Mouse (Mus musculus) gastrocnemius, postnatal 4 days (tissue): ENCODE data around the gene Ttc38. TPM values are rescaled to one million over a fixed set of nuclear protein-coding genes. Genes with fewer than 3 reads are reported as not detected.

Experiments
- DNase-seq, 2 experiments: peaks; one replicate each; pipeline ENCODE4 v3.0.0; 2021 to 2022; ENCODE audit warnings: low spot score in 2 of 2, mixed read lengths in 2 of 2
- long read RNA-seq, 2 experiments: library from polyadenylated mRNA; stranded (forward); transcript quantifications; one replicate each; pipeline ENCODE4 v2.0.0; 2021
- total RNA-seq, 2 experiments: library from RNA; stranded (reverse); gene quantifications; 2 replicates each; pipeline ENCODE4 v1.2.3; 2021

The Ttc38 gene
- total RNA-seq: 1 to 10 TPM; 4.2 to 6.2 TPM
- long read RNA-seq, experiment 1, partial matches to known transcripts: 0 of 6 reads
- long read RNA-seq, experiment 1, other reads (novel, unspliced or antisense): 3 of 6 reads
- long read RNA-seq, experiment 2, partial matches to known transcripts: 3 of 9 reads
- long read RNA-seq, experiment 2, other reads (novel, unspliced or antisense): 2 of 9 reads

- DNase-seq: peak; percentile 48 to 77
Measured at GRCm38 (mm10) chr15:85831954-85832590, at the start of gene Ttc38. Gene Ttc38, plus strand, starts transcription at chr15:85832306.

- DNase-seq: no peak
Measured at GRCm38 (mm10) chr15:85783146-85783545, 49.0 kb upstream of the Ttc38 start.

- DNase-seq: no peak
Measured at GRCm38 (mm10) chr15:85784341-85784740, 47.8 kb upstream of the Ttc38 start.

- DNase-seq: no peak
Measured at GRCm38 (mm10) chr15:85786711-85787110, 45.4 kb upstream of the Ttc38 start.

DNA sequence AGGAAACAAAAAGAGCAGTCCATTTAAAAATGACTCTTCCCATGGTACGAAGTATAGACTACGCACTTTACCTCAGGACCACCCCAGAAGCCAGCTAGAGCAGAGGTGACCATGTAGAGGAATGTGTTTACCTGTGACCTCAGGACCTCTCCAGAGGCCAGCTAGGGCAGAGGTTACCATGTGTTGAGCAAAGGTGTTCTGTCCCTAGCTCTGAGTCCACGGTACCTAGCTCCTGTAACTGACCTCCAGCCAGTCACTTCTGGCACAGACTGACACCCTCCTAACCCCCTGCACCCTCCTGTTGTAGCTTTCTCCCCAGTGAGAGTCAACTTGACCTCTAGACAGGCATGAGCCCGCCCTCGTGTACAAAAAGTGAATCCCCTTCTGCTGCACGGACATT, 44.6 kb upstream of the Ttc38 start:
- DNase-seq: no peak

DNA sequence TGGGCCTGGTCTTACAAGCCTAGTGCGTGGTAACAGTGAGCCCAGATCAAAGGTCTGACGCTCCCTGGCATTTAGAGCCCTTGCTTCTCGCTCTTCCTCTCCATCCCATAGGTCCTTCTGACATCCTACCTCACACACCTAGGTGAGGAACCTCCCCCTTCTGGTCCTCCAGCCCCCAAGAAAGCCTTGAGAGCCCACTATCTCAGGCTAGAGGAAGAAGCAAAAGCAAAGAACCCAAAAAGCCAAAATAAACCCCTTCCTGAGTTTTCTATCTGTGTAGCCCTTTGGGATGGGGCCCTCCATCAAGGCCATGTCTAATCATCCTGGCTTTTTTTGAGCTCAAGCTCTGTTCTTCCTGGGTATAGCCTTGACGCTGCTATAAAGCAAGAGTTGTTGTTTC, 44.1 kb upstream of the Ttc38 start:
- DNase-seq: no peak

- no peak for DNase-seq
Measured at GRCm38 (mm10) chr15:85788633-85789032, 43.5 kb upstream of the Ttc38 start.

GRCm38 (mm10) chr15:85791449-85791848, 40.7 kb upstream of the Ttc38 start:
- DNase-seq: no peak

DNA sequence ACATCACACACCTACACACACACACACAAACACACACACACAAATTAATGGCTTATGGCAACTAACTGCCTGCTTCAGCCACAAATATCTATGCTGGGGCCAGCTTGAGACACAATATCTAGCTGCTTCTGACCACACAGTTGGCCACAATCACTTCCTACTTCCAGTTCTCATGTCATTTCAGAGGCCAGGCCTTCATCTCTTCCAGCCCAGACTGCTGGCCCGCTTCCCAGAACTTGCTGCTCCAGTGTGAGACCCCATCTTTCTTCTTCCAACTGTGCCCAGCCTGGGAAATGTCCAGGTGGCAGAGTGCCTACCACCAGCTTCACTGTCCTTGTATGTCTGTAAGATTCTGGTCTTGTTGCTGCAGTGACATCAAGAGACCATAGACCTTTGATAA, 39.3 kb upstream of the Ttc38 start:
- DNase-seq: peak in 1 of 2 experiments; percentile 59

- no peak for DNase-seq
Measured at GRCm38 (mm10) chr15:85795516-85795915, 36.6 kb upstream of the Ttc38 start.

DNA sequence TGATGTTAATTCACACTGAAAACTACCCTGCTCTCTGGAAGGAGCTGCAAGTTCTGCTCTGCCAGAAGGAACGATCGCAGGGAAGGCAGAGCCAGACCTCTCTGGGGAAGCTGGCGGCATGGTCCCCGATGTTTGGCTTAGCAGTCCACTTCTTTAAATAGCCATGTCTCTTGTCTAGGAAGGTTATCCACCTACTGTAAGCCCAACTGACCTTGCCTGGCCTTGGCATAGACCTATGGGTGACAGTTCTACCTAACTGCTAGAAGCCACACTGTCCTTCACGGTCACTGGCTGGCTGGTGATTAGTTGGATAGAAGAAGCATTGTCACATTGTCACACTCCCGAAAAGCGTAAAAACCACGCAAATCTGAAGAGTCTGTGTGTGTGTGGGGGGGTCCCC, 33.4 kb upstream of the Ttc38 start:
- no peak for DNase-seq

DNA sequence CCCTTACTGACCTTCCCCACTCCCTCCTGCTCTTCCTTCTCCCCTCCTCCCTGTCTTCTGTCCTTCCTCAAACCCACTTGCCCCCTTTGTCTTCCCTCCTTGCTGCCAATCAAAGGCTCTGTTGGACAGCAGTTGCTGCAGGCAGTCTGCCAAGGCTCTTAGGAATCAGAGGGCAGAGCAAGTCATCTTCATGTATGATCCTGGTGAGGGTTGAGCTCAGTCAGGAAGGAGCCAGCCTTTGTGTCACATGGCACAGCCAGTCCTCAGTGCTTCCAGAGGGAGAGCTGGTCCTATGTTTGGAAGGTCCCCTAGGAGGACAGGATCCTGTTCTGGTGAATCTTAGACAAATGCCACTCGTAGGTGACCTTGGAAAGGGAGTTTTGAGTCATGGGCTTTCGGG, 29.2 kb upstream of the Ttc38 start:
- DNase-seq: no peak

DNA sequence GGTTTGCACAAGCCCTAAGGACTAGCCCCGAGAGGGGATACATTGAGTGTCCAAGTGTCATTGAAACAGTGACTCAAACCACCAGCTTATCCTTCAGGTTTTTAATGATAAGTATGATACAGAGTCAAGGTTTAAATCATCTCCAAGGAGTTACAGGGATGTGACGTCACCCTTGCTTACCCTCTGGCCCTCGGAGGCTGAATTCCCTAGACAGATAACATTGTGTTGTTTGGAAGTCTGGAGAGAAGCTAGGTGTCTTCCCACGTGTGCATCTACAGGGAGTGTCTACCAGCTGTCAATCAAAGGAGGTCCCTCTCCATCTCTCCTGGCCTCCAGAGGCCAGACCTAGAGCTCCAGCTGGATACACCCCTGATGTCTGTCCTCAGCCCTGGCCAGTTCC, 25.2 kb upstream of the Ttc38 start:
- no peak for DNase-seq

- DNase-seq: no peak
Measured at GRCm38 (mm10) chr15:85807404-85807803, 24.7 kb upstream of the Ttc38 start.

- DNase-seq: no peak
Measured at GRCm38 (mm10) chr15:85808031-85808430, 24.1 kb upstream of the Ttc38 start.

GRCm38 (mm10) chr15:85808434-85808833, 23.7 kb upstream of the Ttc38 start:
- DNase-seq: no peak

DNA sequence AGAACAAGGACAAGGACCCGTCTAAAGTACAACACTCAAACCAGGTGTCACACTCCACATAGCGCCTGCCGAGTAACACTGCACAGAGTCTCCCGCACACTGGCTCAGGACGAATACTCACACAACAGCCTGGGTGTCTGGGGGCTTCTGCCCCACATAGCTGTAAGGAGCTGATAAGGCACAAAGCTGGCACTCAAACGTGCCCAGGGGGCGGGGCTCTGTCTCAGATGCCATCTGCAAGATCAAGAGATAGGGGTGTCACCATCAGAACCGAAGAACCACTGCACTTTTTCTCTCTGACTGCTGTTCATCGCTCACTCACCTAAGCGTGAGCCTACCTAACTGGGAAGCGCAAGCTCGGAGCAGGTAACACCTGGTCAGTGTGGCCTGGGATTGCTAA, 23.0 kb upstream of the Ttc38 start:
- no peak for DNase-seq

GRCm38 (mm10) chr15:85810462-85810805, 21.7 kb upstream of the Ttc38 start:
- no peak for DNase-seq

DNA sequence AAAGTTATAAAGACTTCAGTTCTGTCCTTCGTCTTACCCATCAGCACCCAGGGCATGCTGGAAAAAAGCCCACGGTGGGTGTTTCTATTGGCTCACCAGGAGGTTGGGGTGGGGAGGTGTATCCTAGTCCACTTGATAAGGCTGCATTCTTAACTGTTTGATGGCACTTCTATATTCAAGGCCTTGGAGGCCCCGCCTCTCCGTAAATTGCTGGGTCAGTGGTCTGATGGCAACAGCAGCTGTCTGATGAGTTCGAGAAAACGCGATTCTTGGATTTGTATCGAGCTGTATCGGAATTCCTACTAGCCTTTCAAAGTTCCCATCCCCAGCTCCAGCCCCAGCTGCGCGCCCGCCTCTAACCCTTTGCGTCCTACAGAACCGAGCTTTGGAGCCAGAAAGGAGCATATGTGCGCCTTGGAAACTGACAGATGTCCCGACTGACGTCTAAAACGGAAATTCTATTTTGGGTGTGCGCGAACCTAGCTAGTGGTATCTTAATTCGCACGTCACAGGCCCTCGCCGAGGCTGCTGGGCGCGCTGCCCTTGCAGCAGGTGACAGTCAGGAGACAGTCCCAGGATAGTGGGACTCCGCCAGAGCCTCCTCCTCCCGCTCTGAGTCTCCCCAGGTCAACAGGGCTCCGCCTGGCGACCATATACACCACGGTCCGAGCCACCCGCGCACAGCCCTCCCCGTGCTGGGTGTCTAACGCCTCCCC, 21.1 kb upstream of the Ttc38 start:
- peak in 1 of 2 experiments; percentile 47 for DNase-seq

- peak; percentile 99 for DNase-seq
Measured at GRCm38 (mm10) chr15:85811535-85812277, 20.4 kb upstream of the Ttc38 start, which contains the start of gene Cdpf1. Gene Cdpf1, minus strand, starts transcription at chr15:85811697.

GRCm38 (mm10) chr15:85813428-85813827, 18.7 kb upstream of the Ttc38 start:
- DNase-seq: no peak
